Mouse (Mus musculus) liver, embryonic 16.5 days (tissue): Measurements from ENCODE around the gene Ndst2. TPM values are rescaled to one million over a fixed set of nuclear protein-coding genes. Genes with fewer than 3 reads are reported as not detected.

Source experiments
- ATAC-seq: fragments of 200-750 bp; cut with Nextera tagmentation; 2 replicates; pipeline ENCODE4 v1.8.0; 2017; ENCODE audit warnings: low read depth, mild to moderate bottlenecking, moderate number of reproducible peaks, moderate library complexity
- H3K27ac ChIP-seq: fragments of 300-500 bp; sonication (generic); 2 replicates; pipeline ENCODE4 v1.5.1; 2014; ENCODE audit warnings: mild to moderate bottlenecking, low read length
- H3K27me3 ChIP-seq: fragments of 300-500 bp; sonication (generic); 2 replicates; pipeline ENCODE4 v1.6.1; 2014; ENCODE audit warnings: low read depth, low read length, mixed read lengths; ENCODE audit not compliant: control insufficient read depth, insufficient read depth
- H3K36me3 ChIP-seq: fragments of 300-500 bp; sonication (generic); 2 replicates; pipeline ENCODE4 v1.6.1; 2014; ENCODE audit warnings: mild to moderate bottlenecking; ENCODE audit not compliant: control insufficient read depth, insufficient read depth
- H3K4me1 ChIP-seq: fragments of 300-500 bp; sonication (generic); 2 replicates; pipeline ENCODE4 v1.6.1; 2014; ENCODE audit warnings: low read depth, low read length, mixed read lengths; ENCODE audit not compliant: control insufficient read depth
- H3K4me2 ChIP-seq: fragments of 300-500 bp; sonication (generic); 2 replicates; pipeline ENCODE4 v1.6.1; 2014; ENCODE audit warnings: low read depth, low read length, mixed read lengths
- H3K4me3 ChIP-seq: fragments of 300-500 bp; sonication (generic); 2 replicates; pipeline ENCODE4 v1.5.1; 2014; ENCODE audit warnings: low read depth, mild to moderate bottlenecking, low read length
- H3K9ac ChIP-seq: fragments of 300-500 bp; sonication (generic); 2 replicates; pipeline ENCODE4 v1.6.1; 2014; ENCODE audit warnings: low read depth, low read length
- H3K9me3 ChIP-seq: fragments of 300-500 bp; sonication (generic); replicated peaks from 2 replicates; pipeline ENCODE4 v1.6.1; 2016; ENCODE audit warnings: low read length; ENCODE audit not compliant: control insufficient read depth
- WGBS: fragments of 180-500 bp; shearing (Covaris S2); extraction: QIAGEN DNeasy Blood & Tissue Kit; methylation state at CpG from one replicate; pipeline ENCODE4 v1.1.7; 2014; ENCODE audit not compliant: insufficient replicate concordance; 5-methylcytosine and 5-hydroxymethylcytosine counted together
- polyA plus RNA-seq: library from polyadenylated mRNA; unstranded; fragments of >200 nt; fragmentation: Nextera tagmentation; extraction: Ambion mirVana; gene quantifications from 2 replicates; pipeline ENCODE4 v1.2.1, GENCODE M21; 2015

The Ndst2 gene
- polyA plus RNA-seq, 1 experiment from 2014 or later, result 16.7 TPM

- Histone ChIP-seq H3K4me1 (no peaks in the 10 kb centered on the region), H3K27me3 (no peaks in the 10 kb centered on the region), H3K9me3 (no peaks in the 10 kb centered on the region), H3K4me3 (no peak overlapping the region), H3K36me3 (peaks cover 4% of the 10 kb centered on the region; the same call in 1 of the 2 replicates), H3K9ac (no peak overlapping the region), H3K4me2 (no peak overlapping the region), H3K27ac (no peak overlapping the region)
- no peak for ATAC-seq
- WGBS, result 71% methylated on average over 5 of the region's 5 CpGs
These were observed 34.2 kb upstream of the Ndst2 start for GRCm38 (mm10) chr14:20768581-20768980.

- peaks cover 4% of the 10 kb centered on the region; the same call in 1 of the 2 replicates for H3K36me3 ChIP-seq
- ATAC-seq, result no peak
- H3K4me3 ChIP-seq, result no peak overlapping the region
- 82% methylated on average over 7 of the region's 7 CpGs for WGBS
- H3K27ac ChIP-seq, result no peak overlapping the region
- no peak overlapping the region for H3K9ac ChIP-seq
- no peaks in the 10 kb centered on the region for H3K4me1 ChIP-seq
- H3K27me3 ChIP-seq, result no peaks in the 10 kb centered on the region
- H3K9me3 ChIP-seq, result no peaks in the 10 kb centered on the region
- no peak overlapping the region for H3K4me2 ChIP-seq
These were observed 33.6 kb upstream of the Ndst2 start for GRCm38 (mm10) chr14:20767936-20768335.

GRCm38 (mm10) chr14:20765642-20766258, 31.4 kb upstream of the Ndst2 start:
- H3K27ac ChIP-seq, result no peak overlapping the region
- H3K4me1 ChIP-seq, result no peaks in the 10 kb centered on the region
- peaks cover 4% of the 10 kb centered on the region for H3K36me3 ChIP-seq
- WGBS, result 21% methylated on average over 12 of the region's 12 CpGs
- H3K4me3 ChIP-seq, result no peak overlapping the region
- no peaks in the 10 kb centered on the region for H3K27me3 ChIP-seq
- ATAC-seq, result peak; percentile 43; the same call in 1 of the 2 replicates
- H3K9me3 ChIP-seq, result no peaks in the 10 kb centered on the region
- H3K4me2 ChIP-seq, result no peak overlapping the region
- no peak overlapping the region for H3K9ac ChIP-seq

- H3K27me3 ChIP-seq, result no peaks in the 10 kb centered on the region
- H3K4me1 ChIP-seq, result no peaks in the 10 kb centered on the region
- H3K27ac ChIP-seq, result no peak overlapping the region
- no peak overlapping the region for H3K4me3 ChIP-seq
- H3K36me3 ChIP-seq, result peaks cover 9% of the 10 kb centered on the region
- H3K9ac ChIP-seq, result no peak overlapping the region
- ATAC-seq, result no peak
- H3K4me2 ChIP-seq, result no peak overlapping the region
- 70% methylated on average over 5 of the region's 5 CpGs for WGBS
- H3K9me3 ChIP-seq, result no peaks in the 10 kb centered on the region
These were observed 30.6 kb upstream of the Ndst2 start for GRCm38 (mm10) chr14:20764942-20765341.

GRCm38 (mm10) chr14:20758768-20759435, 24.5 kb upstream of the Ndst2 start:
- WGBS, result 65% methylated on average over 8 of the region's 8 CpGs
- H3K4me2 ChIP-seq, result no peak overlapping the region
- ATAC-seq, result no peak
- H3K36me3 ChIP-seq, result peaks cover 7% of the 10 kb centered on the region
- no peak overlapping the region for H3K27ac ChIP-seq
- no peaks in the 10 kb centered on the region for H3K4me1 ChIP-seq
- H3K9me3 ChIP-seq, result no peaks in the 10 kb centered on the region
- no peaks in the 10 kb centered on the region for H3K27me3 ChIP-seq
- no peak overlapping the region for H3K9ac ChIP-seq
- H3K4me3 ChIP-seq, result no peak overlapping the region

GRCm38 (mm10) chr14:20757370-20757907, 23.1 kb upstream of the Ndst2 start:
- Histone ChIP-seq H3K9ac (no peak overlapping the region), H3K27ac (no peak overlapping the region), H3K4me3 (no peak overlapping the region), H3K27me3 (no peaks in the 10 kb centered on the region), H3K4me1 (no peaks in the 10 kb centered on the region), H3K9me3 (no peaks in the 10 kb centered on the region), H3K36me3 (peaks cover 5% of the 10 kb centered on the region; the same call in 1 of the 2 replicates), H3K4me2 (no peak overlapping the region)
- 86% methylated on average over 22 of the region's 22 CpGs for WGBS
- ATAC-seq, result no peak

GRCm38 (mm10) chr14:20753792-20754191, 19.4 kb upstream of the Ndst2 start:
- WGBS, result 33% methylated on average over 3 of the region's 3 CpGs
- Histone ChIP-seq H3K27ac (no peak overlapping the region), H3K27me3 (no peaks in the 10 kb centered on the region), H3K9ac (no peak overlapping the region), H3K4me2 (no peak overlapping the region), H3K36me3 (no peaks in the 10 kb centered on the region), H3K4me3 (no peak overlapping the region), H3K9me3 (no peaks in the 10 kb centered on the region), H3K4me1 (no peaks in the 10 kb centered on the region)
- ATAC-seq, result no peak

- Histone ChIP-seq H3K4me2 (no peak overlapping the region), H3K27ac (no peak overlapping the region), H3K27me3 (no peaks in the 10 kb centered on the region), H3K4me3 (no peak overlapping the region), H3K9me3 (no peaks in the 10 kb centered on the region), H3K36me3 (no peaks in the 10 kb centered on the region), H3K9ac (no peak overlapping the region), H3K4me1 (no peaks in the 10 kb centered on the region)
- no peak for ATAC-seq
- WGBS, result 74% methylated on average over 5 of the region's 5 CpGs
These were observed 16.1 kb upstream of the Ndst2 start for GRCm38 (mm10) chr14:20750503-20750902.

- no peak for ATAC-seq
- no peaks in the 10 kb centered on the region for H3K4me1 ChIP-seq
- WGBS, result 75% methylated on average over 4 of the region's 4 CpGs
- H3K9ac ChIP-seq, result no peak overlapping the region
- H3K27ac ChIP-seq, result no peak overlapping the region
- no peaks in the 10 kb centered on the region for H3K27me3 ChIP-seq
- no peak overlapping the region for H3K4me3 ChIP-seq
- H3K36me3 ChIP-seq, result no peaks in the 10 kb centered on the region
- no peak overlapping the region for H3K4me2 ChIP-seq
- no peaks in the 10 kb centered on the region for H3K9me3 ChIP-seq
These were observed 15.2 kb upstream of the Ndst2 start for GRCm38 (mm10) chr14:20749494-20750051.
